Mouse (Mus musculus) heart, embryonic 13.5 days (tissue): Measurements from ENCODE around the gene Pwp2. TPM values are rescaled to one million over a fixed set of nuclear protein-coding genes. Genes with fewer than 3 reads are reported as not detected.
A peak's percentile ranks its signal among the peaks of the same experiment; 100 is the strongest.

ENCODE experiments used
- ATAC-seq: fragments of 200-750 bp; cut with Nextera tagmentation; 2 replicates; pipeline ENCODE4 v1.8.0; 2017; ENCODE audit warnings: moderate TSS enrichment; ENCODE audit not compliant: insufficient number of reproducible peaks, low FRiP score, low TSS enrichment; ENCODE audit errors: extremely low read depth
- H3K27ac ChIP-seq: fragments of 300-500 bp; sonication (generic); replicated peaks from 2 replicates; pipeline ENCODE4 v1.5.1; 2015; ENCODE audit warnings: moderate library complexity, mild to moderate bottlenecking, inconsistent platforms
- H3K27me3 ChIP-seq: fragments of 300-500 bp; sonication (generic); replicated peaks from 2 replicates; pipeline ENCODE4 v1.6.1; 2015; ENCODE audit warnings: mild to moderate bottlenecking, inconsistent platforms
- H3K36me3 ChIP-seq: fragments of 300-500 bp; sonication (generic); 2 replicates; pipeline ENCODE4 v1.6.1; 2015; ENCODE audit warnings: mild to moderate bottlenecking, inconsistent platforms
- H3K4me1 ChIP-seq: fragments of 300-500 bp; sonication (generic); 2 replicates; pipeline ENCODE4 v1.6.1; 2015; ENCODE audit warnings: inconsistent platforms
- H3K4me2 ChIP-seq: fragments of 300-500 bp; sonication (generic); 2 replicates; pipeline ENCODE4 v1.6.1; 2015; ENCODE audit warnings: inconsistent platforms, mild to moderate bottlenecking, moderate library complexity
- H3K4me3 ChIP-seq: fragments of 300-500 bp; sonication (generic); 2 replicates; pipeline ENCODE4 v1.5.1; 2015; ENCODE audit warnings: moderate library complexity, mild to moderate bottlenecking, inconsistent platforms
- H3K9ac ChIP-seq: fragments of 300-500 bp; sonication (generic); 2 replicates; pipeline ENCODE4 v1.6.1; 2015; ENCODE audit warnings: inconsistent platforms, mild to moderate bottlenecking, moderate library complexity
- H3K9me3 ChIP-seq: fragments of 300-500 bp; sonication (generic); 2 replicates; pipeline ENCODE4 v1.6.1; 2016; ENCODE audit warnings: inconsistent platforms
- WGBS: fragments of 180-500 bp; shearing (Covaris S2); methylation state at CpG from one replicate; pipeline ENCODE4 v1.1.7; 2015; ENCODE audit warnings: mixed read lengths; 5-methylcytosine and 5-hydroxymethylcytosine counted together
- polyA plus RNA-seq: library from polyadenylated mRNA; unstranded; fragments of >200 nt; fragmentation: Nextera tagmentation; extraction: Ambion mirVana; gene quantifications from 2 replicates; pipeline ENCODE4 v1.2.1, GENCODE M21; 2015

Gene Pwp2
- 10.8 and 11.1 TPM in 2 replicates for polyA plus RNA-seq

- ATAC-seq = peak; percentile 77
- 1% methylated on average over 47 of the region's 47 CpGs for WGBS
- Histone ChIP-seq H3K4me2 (peak within 1 kb of the TSS; percentile 98), H3K4me1 (peaks cover 13% of the 10 kb centered on the region), H3K27ac (peak within 1 kb of the TSS; percentile 76), H3K9me3 (no peaks in the 10 kb centered on the region), H3K27me3 (no peaks in the 10 kb centered on the region), H3K4me3 (peak within 1 kb of the TSS; percentile 86), H3K36me3 (peaks cover 65% of the 10 kb centered on the region), H3K9ac (peak within 1 kb of the TSS; percentile 85)
Observed at GRCm38 (mm10) chr10:78184531-78185380, at the start of gene Pwp2. TSS of gene Pwp2 (minus strand) at chr10:78185149.

- H3K36me3 ChIP-seq = peaks cover 28% of the 10 kb centered on the region
- ATAC-seq = no peak
- no peak overlapping the region for H3K4me3 ChIP-seq
- H3K27me3 ChIP-seq = no peaks in the 10 kb centered on the region
- no peaks in the 10 kb centered on the region for H3K9me3 ChIP-seq
- no peak overlapping the region for H3K9ac ChIP-seq
- H3K27ac ChIP-seq = no peak overlapping the region
- no peak overlapping the region for H3K4me2 ChIP-seq
- 80% methylated on average over 6 of the region's 6 CpGs for WGBS
- peaks cover 31% of the 10 kb centered on the region for H3K4me1 ChIP-seq
Observed at GRCm38 (mm10) chr10:78233756-78234155, 48.8 kb upstream of the Pwp2 start.

GRCm38 (mm10) chr10:78233161-78233560, 48.2 kb upstream of the Pwp2 start:
- Histone ChIP-seq H3K4me1 (peaks cover 31% of the 10 kb centered on the region), H3K27me3 (no peaks in the 10 kb centered on the region), H3K36me3 (peaks cover 29% of the 10 kb centered on the region), H3K4me3 (no peak overlapping the region), H3K4me2 (no peak overlapping the region), H3K9me3 (no peaks in the 10 kb centered on the region), H3K9ac (no peak overlapping the region), H3K27ac (no peak overlapping the region)
- ATAC-seq = no peak
- WGBS = 90% methylated on average over 5 of the region's 5 CpGs

- ATAC-seq = no peak
- Histone ChIP-seq H3K4me2 (no peak overlapping the region), H3K27ac (no peak overlapping the region), H3K9ac (no peak overlapping the region), H3K4me1 (peaks cover 29% of the 10 kb centered on the region), H3K9me3 (no peaks in the 10 kb centered on the region), H3K4me3 (no peak overlapping the region), H3K36me3 (peaks cover 34% of the 10 kb centered on the region), H3K27me3 (no peaks in the 10 kb centered on the region)
- WGBS = 78% methylated on average over 4 of the region's 4 CpGs
Observed at GRCm38 (mm10) chr10:78232301-78232980, 47.5 kb upstream of the Pwp2 start.

- ATAC-seq = no peak
- Histone ChIP-seq H3K9me3 (no peaks in the 10 kb centered on the region), H3K4me2 (no peak overlapping the region), H3K27ac (no peak overlapping the region), H3K4me3 (no peak overlapping the region), H3K9ac (no peak overlapping the region), H3K4me1 (0 out of 2 replicates have a peak, but pooled peaks cover 7% of the 10 kb centered on the region), H3K27me3 (no peaks in the 10 kb centered on the region), H3K36me3 (peaks cover 58% of the 10 kb centered on the region)
- 80% methylated on average over 5 of the region's 5 CpGs for WGBS
Observed at GRCm38 (mm10) chr10:78228560-78228928, 43.6 kb upstream of the Pwp2 start.

GRCm38 (mm10) chr10:78227875-78228559, 43.1 kb upstream of the Pwp2 start:
- no peak overlapping the region for H3K4me2 ChIP-seq
- peaks cover 58% of the 10 kb centered on the region for H3K36me3 ChIP-seq
- peaks cover 11% of the 10 kb centered on the region for H3K4me1 ChIP-seq
- ATAC-seq = no peak
- H3K9me3 ChIP-seq = no peaks in the 10 kb centered on the region
- WGBS = 82% methylated on average over 8 of the region's 8 CpGs
- H3K27me3 ChIP-seq = no peaks in the 10 kb centered on the region
- H3K4me3 ChIP-seq = no peak overlapping the region
- H3K9ac ChIP-seq = no peak overlapping the region
- no peak overlapping the region for H3K27ac ChIP-seq

- H3K4me3 ChIP-seq = no peak overlapping the region
- no peak overlapping the region for H3K9ac ChIP-seq
- H3K9me3 ChIP-seq = no peaks in the 10 kb centered on the region
- 84% methylated on average over 6 of the region's 6 CpGs for WGBS
- peaks cover 9% of the 10 kb centered on the region for H3K4me1 ChIP-seq
- H3K27ac ChIP-seq = no peak overlapping the region
- H3K4me2 ChIP-seq = no peak overlapping the region
- H3K27me3 ChIP-seq = no peaks in the 10 kb centered on the region
- peaks cover 70% of the 10 kb centered on the region for H3K36me3 ChIP-seq
- no peak for ATAC-seq
Observed at GRCm38 (mm10) chr10:78224136-78224535, 39.2 kb upstream of the Pwp2 start.

GRCm38 (mm10) chr10:78222908-78223307, 38.0 kb upstream of the Pwp2 start:
- Histone ChIP-seq H3K4me1 (peaks cover 9% of the 10 kb centered on the region), H3K9ac (peak overlapping the region; percentile 47; the same call in 1 of the 2 replicates), H3K4me2 (no peak overlapping the region), H3K36me3 (peaks cover 70% of the 10 kb centered on the region), H3K27me3 (no peaks in the 10 kb centered on the region), H3K4me3 (no peak overlapping the region), H3K27ac (no peak overlapping the region), H3K9me3 (no peaks in the 10 kb centered on the region)
- 68% methylated on average over 4 of the region's 4 CpGs for WGBS
- ATAC-seq = no peak

- Histone ChIP-seq H3K36me3 (peaks cover 73% of the 10 kb centered on the region), H3K4me2 (no peak overlapping the region), H3K9ac (no peak overlapping the region), H3K27ac (no peak overlapping the region), H3K4me3 (no peak overlapping the region), H3K4me1 (peaks cover 9% of the 10 kb centered on the region), H3K9me3 (no peaks in the 10 kb centered on the region), H3K27me3 (no peaks in the 10 kb centered on the region)
- ATAC-seq = no peak
- WGBS = 89% methylated on average over 7 of the region's 7 CpGs
Observed at GRCm38 (mm10) chr10:78221315-78221714, 36.4 kb upstream of the Pwp2 start.

GRCm38 (mm10) chr10:78219528-78219927, 34.6 kb upstream of the Pwp2 start:
- Histone ChIP-seq H3K9ac (no peak overlapping the region), H3K27ac (no peak overlapping the region), H3K36me3 (peaks cover 81% of the 10 kb centered on the region), H3K4me1 (peaks cover 9% of the 10 kb centered on the region), H3K4me3 (no peak overlapping the region), H3K27me3 (no peaks in the 10 kb centered on the region), H3K9me3 (no peaks in the 10 kb centered on the region), H3K4me2 (no peak overlapping the region)
- ATAC-seq = no peak
- WGBS = 79% methylated on average over 1 of the region's 1 CpGs

GRCm38 (mm10) chr10:78218576-78218975, 33.6 kb upstream of the Pwp2 start:
- H3K4me3 ChIP-seq = no peak overlapping the region
- H3K27me3 ChIP-seq = no peaks in the 10 kb centered on the region
- H3K27ac ChIP-seq = no peak overlapping the region
- ATAC-seq = no peak
- 82% methylated on average over 6 of the region's 6 CpGs for WGBS
- no peaks in the 10 kb centered on the region for H3K9me3 ChIP-seq
- no peak overlapping the region for H3K4me2 ChIP-seq
- H3K9ac ChIP-seq = no peak overlapping the region
- peaks cover 87% of the 10 kb centered on the region for H3K36me3 ChIP-seq
- H3K4me1 ChIP-seq = peaks cover 9% of the 10 kb centered on the region
